Mouse (Mus musculus) intestine, embryonic 16.5 days (tissue): ENCODE results near the gene Tbc1d22b. TPM values are rescaled to one million over a fixed set of nuclear protein-coding genes. Genes with fewer than 3 reads are reported as not detected.

Experiments used
- ATAC-seq: fragments of 200-750 bp; cut with Nextera tagmentation; 2 replicates; pipeline ENCODE4 v1.8.0; 2017; ENCODE audit warnings: moderate TSS enrichment, moderate library complexity
- H3K27ac ChIP-seq: fragments of 300-500 bp; sonication (generic); 2 replicates; pipeline ENCODE4 v1.5.1; 2014; ENCODE audit warnings: mild to moderate bottlenecking, low read length
- H3K27me3 ChIP-seq: fragments of 300-500 bp; sonication (generic); replicated peaks from 2 replicates; pipeline ENCODE4 v1.6.1; 2014; ENCODE audit warnings: low read length, control low read depth, mixed read lengths; ENCODE audit not compliant: control insufficient read depth, insufficient read depth
- H3K36me3 ChIP-seq: fragments of 300-500 bp; sonication (generic); 2 replicates; pipeline ENCODE4 v1.6.1; 2014; ENCODE audit warnings: low read length, control low read depth; ENCODE audit not compliant: control insufficient read depth, insufficient read depth
- H3K4me1 ChIP-seq: fragments of 300-500 bp; sonication (generic); 2 replicates; pipeline ENCODE4 v1.6.1; 2014; ENCODE audit warnings: low read length, control low read depth, mixed read lengths; ENCODE audit not compliant: control insufficient read depth, insufficient read depth
- H3K4me2 ChIP-seq: fragments of 300-500 bp; sonication (generic); 2 replicates; pipeline ENCODE4 v1.6.1; 2014; ENCODE audit warnings: low read depth, low read length, control low read depth
- H3K4me3 ChIP-seq: fragments of 300-500 bp; sonication (generic); 2 replicates; pipeline ENCODE4 v1.5.1; 2014; ENCODE audit warnings: mild to moderate bottlenecking, low read length
- H3K9ac ChIP-seq: fragments of 300-500 bp; sonication (generic); 2 replicates; pipeline ENCODE4 v1.6.1; 2014; ENCODE audit warnings: low read depth, low read length
- H3K9me3 ChIP-seq: fragments of 300-500 bp; sonication (generic); 2 replicates; pipeline ENCODE4 v1.6.1; 2016; ENCODE audit warnings: low read length, control low read depth; ENCODE audit not compliant: control insufficient read depth
- WGBS: fragments of 180-500 bp; shearing (Covaris S2); extraction: QIAGEN DNeasy Blood & Tissue Kit; methylation state at CpG from one replicate; pipeline ENCODE4 v1.1.7; 2014; 5-methylcytosine and 5-hydroxymethylcytosine counted together
- polyA plus RNA-seq: library from polyadenylated mRNA; unstranded; fragments of >200 nt; fragmentation: Nextera tagmentation; extraction: Ambion mirVana; gene quantifications from 2 replicates; pipeline ENCODE4 v1.2.1, GENCODE M21; 2015

The Tbc1d22b gene
- polyA plus RNA-seq, 1 experiment from 2014 or later, result 12.6 TPM

GRCm38 (mm10) chr17:29552162-29552732 is 2.7 kb downstream of the Tbc1d22b start, which contains the start of gene Tmem217:
TSS of gene Tmem217 (minus strand) at chr17:29552385.
- 85% methylated on average over 5 of the region's 5 CpGs for WGBS
- Histone ChIP-seq H3K4me1 (peaks cover 30% of the 10 kb centered on the region), H3K27me3 (no peaks in the 10 kb centered on the region), H3K27ac (no peak within 1 kb of the TSS), H3K9me3 (no peaks in the 10 kb centered on the region), H3K4me2 (peak within 1 kb of the TSS; percentile 95; the same call in 1 of the 2 replicates), H3K4me3 (no peak within 1 kb of the TSS), H3K36me3 (no peaks in the 10 kb centered on the region), H3K9ac (no peak within 1 kb of the TSS)
- ATAC-seq, result no peak

DNA sequence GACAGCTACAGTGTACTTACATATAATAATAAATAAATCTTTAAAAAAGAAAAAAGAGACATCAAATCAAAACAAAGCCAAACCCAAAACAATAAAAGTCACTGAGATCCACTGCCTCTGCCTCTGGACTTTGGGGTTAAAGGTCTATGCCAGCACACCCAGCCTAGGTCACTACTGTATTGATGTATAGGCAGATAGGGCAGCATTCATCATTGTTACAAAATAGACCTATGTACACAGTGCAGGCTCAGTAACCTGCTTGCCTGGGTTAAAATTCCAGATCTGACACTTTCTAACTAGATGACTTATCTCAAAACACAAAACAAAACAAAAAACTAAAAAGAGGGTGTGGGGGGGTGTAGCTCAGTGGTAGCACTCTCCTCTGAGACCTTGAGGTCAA is 4.6 kb downstream of the Tbc1d22b start:
- H3K36me3 ChIP-seq, result 0 out of 2 replicates have a peak, but pooled peaks cover 2% of the 10 kb centered on the region
- H3K9ac ChIP-seq, result no peak overlapping the region
- no peak overlapping the region for H3K4me3 ChIP-seq
- no peaks in the 10 kb centered on the region for H3K9me3 ChIP-seq
- no peak overlapping the region for H3K4me2 ChIP-seq
- H3K27ac ChIP-seq, result no peak overlapping the region
- H3K4me1 ChIP-seq, result peaks cover 37% of the 10 kb centered on the region
- ATAC-seq, result no peak
- H3K27me3 ChIP-seq, result no peaks in the 10 kb centered on the region

GRCm38 (mm10) chr17:29556456-29556855 is 6.9 kb downstream of the Tbc1d22b start:
- Histone ChIP-seq H3K9ac (peak overlapping the region; percentile 54; the same call in 1 of the 2 replicates), H3K4me3 (no peak overlapping the region), H3K36me3 (0 out of 2 replicates have a peak, but pooled peaks cover 2% of the 10 kb centered on the region), H3K27me3 (no peaks in the 10 kb centered on the region), H3K4me1 (peaks cover 23% of the 10 kb centered on the region), H3K27ac (peak overlapping the region; percentile 72), H3K9me3 (no peaks in the 10 kb centered on the region), H3K4me2 (no peak overlapping the region)
- ATAC-seq, result no peak
- WGBS, result 80% methylated on average over 10 of the region's 10 CpGs

DNA sequence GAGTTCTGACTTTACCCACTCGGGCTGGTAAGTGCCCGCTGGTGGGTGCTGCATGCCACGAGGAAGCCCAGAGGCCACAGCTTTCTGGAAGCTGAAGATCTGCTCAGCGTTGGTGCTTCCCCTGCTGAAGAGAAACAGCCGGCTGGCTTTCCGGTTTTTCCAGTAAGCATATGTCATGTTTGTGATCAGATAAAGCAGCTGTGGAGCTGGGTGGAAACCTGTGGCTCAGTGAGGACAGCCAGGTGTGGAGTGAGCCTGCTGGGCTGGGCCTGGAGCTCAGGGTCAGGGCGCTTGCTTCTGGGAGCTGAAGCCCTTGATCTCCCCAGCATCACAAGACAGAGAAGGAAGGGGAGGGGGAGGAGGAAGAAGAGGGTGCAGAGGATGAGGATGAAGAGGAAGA is 7.3 kb downstream of the Tbc1d22b start:
- Histone ChIP-seq H3K4me1 (peaks cover 21% of the 10 kb centered on the region), H3K4me2 (no peak overlapping the region), H3K36me3 (0 out of 2 replicates have a peak, but pooled peaks cover 2% of the 10 kb centered on the region), H3K4me3 (no peak overlapping the region), H3K27ac (peak overlapping the region; percentile 72), H3K9me3 (no peaks in the 10 kb centered on the region), H3K9ac (peak overlapping the region; percentile 54; the same call in 1 of the 2 replicates), H3K27me3 (no peaks in the 10 kb centered on the region)
- peak; percentile 89 for ATAC-seq
- 38% methylated on average over 7 of the region's 7 CpGs for WGBS

DNA sequence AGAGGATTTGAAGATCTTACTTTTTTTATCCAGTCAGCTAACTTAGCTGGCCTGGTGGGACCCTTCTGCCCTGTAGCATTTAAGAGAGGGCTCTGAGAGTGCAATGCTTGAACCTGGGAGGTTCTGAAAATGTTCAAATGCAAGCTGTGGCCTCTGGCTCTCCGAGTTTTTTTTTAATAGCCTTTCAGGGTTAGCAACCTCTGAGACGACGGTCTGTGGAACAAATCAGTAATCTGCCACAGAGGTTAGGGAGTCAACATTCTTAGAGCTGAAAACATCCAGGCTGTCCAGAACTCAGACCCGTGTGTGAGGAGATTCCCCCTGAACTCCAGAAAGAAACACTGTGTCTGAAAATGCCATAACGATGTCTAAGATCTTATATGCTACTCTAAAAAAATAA is 8.9 kb downstream of the Tbc1d22b start:
- no peaks in the 10 kb centered on the region for H3K27me3 ChIP-seq
- no peak for ATAC-seq
- H3K4me1 ChIP-seq, result peaks cover 21% of the 10 kb centered on the region
- no peaks in the 10 kb centered on the region for H3K9me3 ChIP-seq
- H3K36me3 ChIP-seq, result 0 out of 2 replicates have a peak, but pooled peaks cover 2% of the 10 kb centered on the region
- no peak overlapping the region for H3K4me2 ChIP-seq
- no peak overlapping the region for H3K4me3 ChIP-seq
- no peak overlapping the region for H3K27ac ChIP-seq
- H3K9ac ChIP-seq, result no peak overlapping the region
- WGBS, result 67% methylated on average over 5 of the region's 5 CpGs

DNA sequence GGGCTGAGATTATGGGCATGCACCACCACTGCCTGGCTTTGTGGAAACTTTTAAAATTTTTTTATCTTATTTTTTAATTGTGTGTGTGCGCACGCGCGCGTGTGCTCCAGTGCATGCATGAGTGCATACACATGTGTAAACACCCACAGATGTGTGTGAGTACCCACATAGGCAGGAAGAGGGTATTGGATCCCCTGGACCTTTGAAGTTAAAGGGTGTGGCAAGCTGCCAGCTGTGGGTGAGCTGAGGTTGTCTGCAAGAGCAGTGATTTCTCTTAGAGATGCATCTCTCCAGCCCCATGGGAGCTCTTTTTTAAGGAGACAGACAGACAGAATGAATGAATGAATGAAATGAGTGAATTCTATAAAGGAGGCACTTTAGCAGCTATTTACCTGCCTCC is 15.9 kb downstream of the Tbc1d22b start:
- Histone ChIP-seq H3K9me3 (0 out of 2 replicates have a peak, but pooled peaks cover 4% of the 10 kb centered on the region), H3K36me3 (peaks cover 20% of the 10 kb centered on the region), H3K4me1 (no peaks in the 10 kb centered on the region), H3K27ac (no peak overlapping the region), H3K4me3 (no peak overlapping the region), H3K4me2 (no peak overlapping the region), H3K9ac (no peak overlapping the region), H3K27me3 (no peaks in the 10 kb centered on the region)
- ATAC-seq, result no peak
- WGBS, result 96% methylated on average over 5 of the region's 5 CpGs

GRCm38 (mm10) chr17:29568435-29568834 is 18.9 kb downstream of the Tbc1d22b start:
- WGBS, result 89% methylated on average over 15 of the region's 15 CpGs

GRCm38 (mm10) chr17:29569831-29570230 is 20.2 kb downstream of the Tbc1d22b start:
- no peak overlapping the region for H3K9ac ChIP-seq
- H3K4me3 ChIP-seq, result no peak overlapping the region
- 0 out of 2 replicates have a peak, but pooled peaks cover 4% of the 10 kb centered on the region for H3K9me3 ChIP-seq
- H3K36me3 ChIP-seq, result peaks cover 26% of the 10 kb centered on the region
- H3K4me2 ChIP-seq, result no peak overlapping the region
- H3K27ac ChIP-seq, result no peak overlapping the region
- WGBS, result 86% methylated on average over 6 of the region's 6 CpGs
- H3K27me3 ChIP-seq, result no peaks in the 10 kb centered on the region
- no peaks in the 10 kb centered on the region for H3K4me1 ChIP-seq
- no peak for ATAC-seq

More at GRCm38 (mm10) chr17:29568435-29568834, 18.9 kb downstream of the Tbc1d22b start:
- no peak overlapping the region for H3K4me3 ChIP-seq
- ATAC-seq, result no peak
- 0 out of 2 replicates have a peak, but pooled peaks cover 4% of the 10 kb centered on the region for H3K9me3 ChIP-seq
- no peaks in the 10 kb centered on the region for H3K27me3 ChIP-seq
- H3K27ac ChIP-seq, result no peak overlapping the region
- H3K4me2 ChIP-seq, result no peak overlapping the region
- H3K4me1 ChIP-seq, result no peaks in the 10 kb centered on the region
- no peak overlapping the region for H3K9ac ChIP-seq
- H3K36me3 ChIP-seq, result peaks cover 28% of the 10 kb centered on the region

DNA sequence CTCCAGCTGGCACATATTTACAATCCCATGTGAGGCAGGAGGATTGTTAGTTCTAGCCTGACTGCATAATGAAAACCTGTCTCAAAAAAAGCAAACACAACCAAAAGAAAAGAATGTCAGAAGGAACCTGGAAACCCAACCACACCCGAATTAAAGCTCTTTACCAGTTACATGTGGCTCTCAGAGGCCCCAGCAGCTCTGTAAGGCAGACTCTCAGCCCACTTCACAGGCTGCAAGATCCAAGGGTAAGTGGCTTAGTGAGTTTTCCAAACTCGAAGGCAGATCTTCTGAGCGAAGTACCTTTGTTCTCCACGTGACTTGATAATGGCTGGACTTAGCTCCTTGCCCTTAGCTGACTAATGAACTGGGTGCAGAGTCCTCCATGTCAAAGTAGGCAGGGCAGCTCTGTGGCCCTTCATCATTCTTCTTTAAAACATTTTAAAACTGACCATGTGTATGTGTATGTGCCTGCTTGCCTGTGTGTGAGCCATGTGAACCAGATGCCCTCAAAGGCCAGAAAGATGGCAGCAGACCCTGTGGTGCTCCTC is 30.1 kb downstream of the Tbc1d22b start:
- 74% methylated on average over 4 of the region's 4 CpGs for WGBS
- Histone ChIP-seq H3K4me3 (no peak overlapping the region), H3K4me2 (0 out of 2 replicates have a peak overlapping the region, but pooled peaks have one; percentile 17), H3K9me3 (no peaks in the 10 kb centered on the region), H3K9ac (no peak overlapping the region), H3K27me3 (no peaks in the 10 kb centered on the region), H3K27ac (peak overlapping the region; percentile 85), H3K36me3 (no peaks in the 10 kb centered on the region), H3K4me1 (peaks cover 7% of the 10 kb centered on the region; the same call in 1 of the 2 replicates)
- peak; percentile 93 for ATAC-seq
